Mouse (Mus musculus): ENCODE measurements around the gene Ppfia3. TPM values are rescaled to one million over a fixed set of nuclear protein-coding genes. Genes with fewer than 3 reads are reported as not detected.

Gene Ppfia3
- polyA plus RNA-seq (2017; shearing (Covaris generic)) = 0.12 TPM

DNA sequence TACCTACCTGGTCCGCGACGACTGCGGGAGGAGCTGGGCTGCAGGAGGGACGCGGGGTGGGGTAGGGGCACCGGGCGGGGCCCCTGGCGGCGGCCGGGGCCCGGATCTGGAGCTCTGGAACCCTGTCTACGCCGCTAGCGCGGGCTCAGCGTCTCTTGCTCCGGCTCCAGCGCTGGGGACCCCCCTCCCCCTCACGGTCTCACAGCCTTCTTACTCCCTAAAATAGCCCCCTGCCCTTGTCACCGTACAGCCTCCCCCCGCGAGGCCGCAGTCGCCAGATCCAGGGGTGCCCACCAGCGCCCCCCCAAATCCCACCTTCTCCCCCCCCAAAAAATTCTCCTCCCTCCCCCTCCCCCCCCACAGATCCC is at the start of gene Ppfia3:
Gene Ppfia3 (minus strand): TSS at position 368 of the 368 bp plus-strand sequence.

GRCm38 (mm10) chr7:45413113-45413863 is 46.5 kb upstream of the Ppfia3 start, which contains the start of gene Ntf5:
Ntf5 (plus strand) TSS chr7:45413695.

DNA sequence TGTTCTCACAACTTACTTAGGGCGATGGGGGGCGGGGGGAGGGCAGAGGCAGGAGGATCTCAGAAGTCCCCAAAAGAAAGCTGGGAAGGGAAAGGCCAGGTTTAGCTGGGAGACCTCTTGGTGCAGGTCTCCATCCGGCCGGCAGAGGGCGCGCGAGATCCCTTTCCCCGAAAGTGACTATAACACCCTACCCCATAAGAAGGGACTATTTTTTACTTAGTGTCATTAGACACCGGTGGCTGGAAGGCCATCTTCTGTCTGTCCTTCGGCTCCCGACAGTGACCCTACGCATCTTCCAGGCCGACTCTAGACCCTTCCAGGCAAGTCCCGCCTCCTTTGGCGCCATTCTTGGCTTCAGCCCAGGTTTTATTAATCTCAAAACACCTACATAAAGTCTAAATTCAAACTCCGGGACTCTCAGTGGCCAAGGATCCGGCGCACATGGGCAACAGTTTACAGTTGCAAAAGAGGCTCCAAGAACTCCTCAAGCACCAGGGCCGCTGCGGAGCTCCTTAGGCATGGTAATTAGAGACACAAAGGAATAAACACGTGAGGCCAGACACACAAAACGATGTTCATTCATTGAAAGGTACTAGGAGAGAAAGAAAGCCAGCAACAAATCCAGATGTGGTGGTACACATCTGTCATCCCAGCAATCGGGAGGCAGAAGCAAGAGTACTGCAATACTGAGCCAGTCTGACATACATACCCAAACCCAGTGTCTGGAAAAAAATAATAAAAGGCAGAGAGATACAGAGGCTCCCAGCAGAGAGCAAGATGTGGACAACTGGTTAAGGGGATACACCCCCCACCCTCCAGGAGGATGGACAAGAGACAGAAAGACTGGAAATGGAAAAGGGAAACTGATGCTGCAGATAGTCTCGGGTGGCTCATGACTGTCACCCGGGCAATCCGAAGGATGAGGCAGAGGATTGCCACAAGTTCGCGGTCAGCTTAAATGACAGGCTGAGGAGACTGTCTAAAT is 38.6 kb upstream of the Ppfia3 start, which contains the start of gene Kcna7:
Gene Kcna7 (plus strand): TSS at position 563 of the 985 bp plus-strand sequence.

GRCm38 (mm10) chr7:45395578-45396336 is 28.9 kb upstream of the Ppfia3 start, which contains the start of gene Snrnp70:
Snrnp70 (minus strand) TSS chr7:45395742.

DNA sequence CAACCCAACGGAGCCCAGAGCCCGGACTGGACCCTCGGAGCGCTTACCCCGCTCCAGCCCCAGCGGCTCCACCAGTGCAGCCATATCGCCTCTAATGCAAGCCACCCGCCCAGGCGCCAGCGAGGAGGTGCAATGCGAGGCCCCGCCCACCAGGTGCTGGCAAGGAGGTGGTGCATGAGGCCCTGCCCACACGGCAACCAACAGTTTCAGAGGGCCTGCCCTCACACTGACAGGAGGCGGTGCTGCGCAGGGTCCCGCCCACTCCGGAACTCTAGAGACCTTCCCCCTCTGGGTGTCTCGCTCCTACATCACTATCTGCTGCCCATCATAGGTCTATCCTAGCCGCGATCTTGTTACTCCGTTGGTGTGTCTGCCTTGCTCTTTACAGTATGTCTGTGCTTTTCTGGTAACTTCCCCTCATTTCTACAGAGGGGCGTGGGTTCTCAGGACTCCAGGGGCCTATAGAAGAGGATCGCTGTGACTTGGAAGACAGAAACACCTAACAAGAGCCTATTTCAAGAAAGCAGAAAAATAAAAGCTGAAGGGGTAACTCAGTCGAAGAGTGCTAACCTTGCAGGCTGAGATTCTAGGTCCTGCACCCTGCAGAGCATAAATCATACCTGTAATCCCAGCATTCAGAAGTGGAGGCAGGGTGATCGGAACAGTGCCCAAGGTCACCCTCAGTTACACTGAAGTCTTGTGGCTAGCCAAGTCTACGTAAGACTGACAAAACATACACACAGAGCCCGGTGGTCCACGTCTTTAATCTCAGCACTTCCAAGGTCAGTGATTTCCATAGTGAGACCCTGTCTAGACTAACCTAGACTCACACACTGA is 3.9 kb upstream of the Ppfia3 start, which contains the start of gene Lin7b:
Gene Lin7b (minus strand): TSS at position 109 of the 837 bp plus-strand sequence.

DNA sequence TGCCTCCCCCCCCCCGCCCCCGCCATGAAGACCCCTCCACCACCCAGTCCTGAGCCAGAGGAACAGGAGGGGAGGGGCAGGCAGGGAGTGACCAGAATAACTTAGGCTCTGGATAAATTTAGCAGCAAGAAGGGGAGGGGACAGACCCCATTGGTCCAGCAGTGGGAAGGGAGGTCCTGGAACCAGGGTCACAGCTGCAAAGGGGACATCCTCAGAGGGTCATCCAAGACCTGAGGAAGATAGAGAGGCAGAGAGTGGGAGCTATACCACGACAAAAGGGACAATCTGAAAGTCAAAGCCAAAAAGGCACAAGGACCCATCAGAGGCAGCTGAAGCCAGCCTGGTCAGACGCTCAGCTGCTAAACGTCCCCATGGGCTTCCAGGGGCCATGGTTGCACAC is 31.8 kb downstream of the Ppfia3 start, which contains the start of gene Hrc:
Gene Hrc (plus strand): TSS at position 235 of the 400 bp plus-strand sequence.

GRCm38 (mm10) chr7:45333431-45333982 is 33.3 kb downstream of the Ppfia3 start, which contains the start of gene Trpm4:
Trpm4 (minus strand) TSS chr7:45333780.

Other genes starting within 250 kb of the Ppfia3 start
- 1,883 TPM for gene Rps11, start 242.6 kb downstream of the Ppfia3 start, polyA plus RNA-seq (2017; shearing (Covaris generic))
- 3,183 TPM for gene Rpl13a, start 238.3 kb downstream of the Ppfia3 start, polyA plus RNA-seq (2017; shearing (Covaris generic))
- gene Gm45713, start 230.8 kb downstream of the Ppfia3 start, polyA plus RNA-seq (2017; shearing (Covaris generic)) = not detected
- 165 TPM for gene Flt3l, start 230.6 kb downstream of the Ppfia3 start, polyA plus RNA-seq (2017; shearing (Covaris generic))
- 28.2 TPM for gene Pih1d1, start 212.7 kb downstream of the Ppfia3 start, polyA plus RNA-seq (2017; shearing (Covaris generic))
- 36.2 TPM for gene Aldh16a1, start 212.4 kb downstream of the Ppfia3 start, polyA plus RNA-seq (2017; shearing (Covaris generic))
- gene Slc17a7, start 203.1 kb downstream of the Ppfia3 start, polyA plus RNA-seq (2017; shearing (Covaris generic)) = not detected
- not detected for gene Gfy, start 187.4 kb downstream of the Ppfia3 start, polyA plus RNA-seq (2017; shearing (Covaris generic))
- gene Pth2, start 186.0 kb downstream of the Ppfia3 start, polyA plus RNA-seq (2017; shearing (Covaris generic)) = not detected
- gene Ccdc155, start 162.1 kb downstream of the Ppfia3 start, polyA plus RNA-seq (2017; shearing (Covaris generic)) = 0.95 TPM
- gene Dkkl1, start 154.9 kb downstream of the Ppfia3 start, polyA plus RNA-seq (2017; shearing (Covaris generic)) = 66.4 TPM
- 1.7 TPM for gene Tead2, start 151.3 kb downstream of the Ppfia3 start, polyA plus RNA-seq (2017; shearing (Covaris generic))
- 386 TPM for gene Cd37, start 127.9 kb downstream of the Ppfia3 start, polyA plus RNA-seq (2017; shearing (Covaris generic))
- not detected for gene Slc6a16, start 125.9 kb downstream of the Ppfia3 start, polyA plus RNA-seq (2017; shearing (Covaris generic))
- 0.93 TPM for gene Slc6a21, start 89.5 kb downstream of the Ppfia3 start, polyA plus RNA-seq (2017; shearing (Covaris generic))
- gene Trpm4, start 33.2 kb downstream of the Ppfia3 start, polyA plus RNA-seq (2017; shearing (Covaris generic)) = 5.0 TPM
- gene Hrc, start 31.7 kb downstream of the Ppfia3 start, polyA plus RNA-seq (2017; shearing (Covaris generic)) = not detected
- not detected for gene Lin7b, start 3.6 kb upstream of the Ppfia3 start, polyA plus RNA-seq (2017; shearing (Covaris generic))
- gene Snrnp70, start 28.7 kb upstream of the Ppfia3 start, polyA plus RNA-seq (2017; shearing (Covaris generic)) = 211 TPM
- not detected for gene Kcna7, start 38.6 kb upstream of the Ppfia3 start, polyA plus RNA-seq (2017; shearing (Covaris generic))
- gene Ntf5, start 46.7 kb upstream of the Ppfia3 start, polyA plus RNA-seq (2017; shearing (Covaris generic)) = 0.60 TPM
- not detected for gene Lhb, start 53.8 kb upstream of the Ppfia3 start, polyA plus RNA-seq (2017; shearing (Covaris generic))
- gene Gys1, start 67.8 kb upstream of the Ppfia3 start, polyA plus RNA-seq (2017; shearing (Covaris generic)) = 3.2 TPM
- 32.3 TPM for gene Ruvbl2, start 71.1 kb upstream of the Ppfia3 start, polyA plus RNA-seq (2017; shearing (Covaris generic))
- 2,366 TPM for gene Ftl1, start 92.9 kb upstream of the Ppfia3 start, polyA plus RNA-seq (2017; shearing (Covaris generic))
- 236 TPM for gene Bax, start 99.9 kb upstream of the Ppfia3 start, polyA plus RNA-seq (2017; shearing (Covaris generic))
- 1.3 TPM for gene Tulp2, start 114.9 kb upstream of the Ppfia3 start, polyA plus RNA-seq (2017; shearing (Covaris generic))
- gene Gm45808, start 119.8 kb upstream of the Ppfia3 start, polyA plus RNA-seq (2017; shearing (Covaris generic)) = 0.89 TPM
- 0.80 TPM for gene Dhdh, start 121.8 kb upstream of the Ppfia3 start, polyA plus RNA-seq (2017; shearing (Covaris generic))
- gene Nucb1, start 143.4 kb upstream of the Ppfia3 start, polyA plus RNA-seq (2017; shearing (Covaris generic)) = 218 TPM
- 751 TPM for gene Ppp1r15a, start 159.2 kb upstream of the Ppfia3 start, polyA plus RNA-seq (2017; shearing (Covaris generic))
- gene Plekha4, start 159.3 kb upstream of the Ppfia3 start, polyA plus RNA-seq (2017; shearing (Covaris generic)) = 1.3 TPM
- gene Hsd17b14, start 187.9 kb upstream of the Ppfia3 start, polyA plus RNA-seq (2017; shearing (Covaris generic)) = 2.0 TPM
- gene Bcat2, start 203.1 kb upstream of the Ppfia3 start, polyA plus RNA-seq (2017; shearing (Covaris generic)) = 38.0 TPM
- not detected for gene Fgf21, start 248.5 kb upstream of the Ppfia3 start, polyA plus RNA-seq (2017; shearing (Covaris generic))

All from effector memory CD4-positive, alpha-beta T cell, adult 7 months (primary cell).